Mouse (Mus musculus) embryonic facial prominence, embryonic 10.5 days (tissue): ENCODE measurements around the gene Zdhhc1. TPM values are rescaled to one million over a fixed set of nuclear protein-coding genes. Genes with fewer than 3 reads are reported as not detected.

Experiments used
- DNase-seq: peaks from one replicate; pipeline ENCODE4 v3.0.0-alpha.2; 2017; ENCODE audit warnings: low spot score
- H3K27ac ChIP-seq: fragments of 300-500 bp; sonication (generic); replicated peaks from 2 replicates; pipeline ENCODE4 v1.5.1; 2016; ENCODE audit warnings: mild to moderate bottlenecking
- H3K27me3 ChIP-seq: fragments of 300-500 bp; sonication (generic); replicated peaks from 2 replicates; pipeline ENCODE4 v1.6.1; 2016; ENCODE audit warnings: low read depth, mild to moderate bottlenecking; ENCODE audit not compliant: poor library complexity, severe bottlenecking
- H3K36me3 ChIP-seq: fragments of 300-500 bp; sonication (generic); replicated peaks from 2 replicates; pipeline ENCODE4 v1.6.1; 2016; ENCODE audit warnings: mild to moderate bottlenecking, moderate library complexity
- H3K4me1 ChIP-seq: fragments of 300-500 bp; sonication (generic); 2 replicates; pipeline ENCODE4 v1.6.1; 2016
- H3K4me3 ChIP-seq: fragments of 300-500 bp; sonication (generic); 2 replicates; pipeline ENCODE4 v1.5.1; 2016; ENCODE audit warnings: mild to moderate bottlenecking, moderate library complexity
- H3K9me3 ChIP-seq: fragments of 300-500 bp; sonication (generic); 2 replicates; pipeline ENCODE4 v1.6.1; 2016; ENCODE audit warnings: mild to moderate bottlenecking
- WGBS: fragments of 180-500 bp; shearing (Covaris S2); methylation state at CpG from one replicate; pipeline ENCODE4 v1.1.7; 2016; 5-methylcytosine and 5-hydroxymethylcytosine counted together
- polyA plus RNA-seq: library from polyadenylated mRNA; unstranded; fragments of >200 nt; fragmentation: Nextera tagmentation; extraction: Ambion mirVana; gene quantifications from 2 replicates; pipeline ENCODE4 v1.2.1, GENCODE M21; 2016

Zdhhc1 gene
- polyA plus RNA-seq, 1 experiment from 2014 or later, result 19.2 TPM

DNA sequence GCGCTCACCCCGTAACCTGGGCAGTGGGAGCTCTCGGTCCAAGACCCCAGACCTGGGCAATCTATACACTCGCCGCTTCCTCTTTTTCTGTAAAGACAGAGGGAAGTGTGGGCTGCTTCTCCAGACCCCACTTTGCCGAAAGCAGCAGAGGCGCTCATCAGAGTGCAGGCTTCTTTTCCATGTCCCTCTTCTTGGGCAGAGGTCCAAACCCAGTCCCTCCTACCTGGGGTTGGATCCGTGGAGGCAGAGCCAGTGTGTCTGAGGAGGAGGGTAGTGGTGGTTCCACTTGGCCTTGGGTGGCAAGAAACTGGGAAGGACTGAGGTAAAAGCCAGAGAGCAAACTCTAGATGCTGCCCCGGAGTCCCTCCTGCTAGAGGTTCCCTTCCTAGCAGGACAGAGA lies 23.7 kb downstream of the Zdhhc1 start:
- no peak for DNase-seq

DNA sequence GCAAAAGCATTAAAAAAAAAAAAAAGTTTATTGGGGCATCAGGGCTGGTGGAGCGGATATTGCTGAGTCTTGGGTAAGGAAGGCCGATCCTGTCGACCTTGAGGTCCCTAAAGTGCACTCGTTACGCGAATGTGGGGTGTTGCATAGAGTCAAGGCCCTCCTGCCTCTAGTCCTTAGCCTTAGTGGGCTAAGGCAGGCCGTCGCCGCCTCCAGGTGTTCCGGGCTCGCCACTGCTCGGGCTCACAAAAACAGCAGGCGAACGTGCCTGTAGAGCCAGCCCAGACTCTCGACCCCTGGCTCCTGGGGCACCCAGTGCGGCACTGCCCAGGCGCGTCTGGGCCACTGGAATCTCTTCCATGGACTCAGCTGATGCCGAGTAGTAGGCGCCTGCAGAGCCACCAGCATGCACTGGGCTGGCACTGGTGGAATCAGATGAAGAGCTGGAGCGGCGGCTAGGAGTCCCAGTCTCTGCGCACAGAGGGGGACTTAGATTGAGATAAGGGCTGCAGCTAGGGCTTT lies 24.2 kb downstream of the Zdhhc1 start:
- H3K4me1 ChIP-seq, result peaks cover 85% of the 10 kb centered on the region
- peaks cover 16% of the 10 kb centered on the region; the same call in 1 of the 2 replicates for H3K36me3 ChIP-seq
- no peak overlapping the region for H3K27ac ChIP-seq
- WGBS, result 10% methylated on average over 23 of the region's 23 CpGs
- H3K4me3 ChIP-seq, result peak overlapping the region; percentile 19
- no peaks in the 10 kb centered on the region for H3K9me3 ChIP-seq
- DNase-seq, result peak; percentile 47
- peaks cover 71% of the 10 kb centered on the region for H3K27me3 ChIP-seq

More for the DNA sequence above, 23.7 kb downstream of the Zdhhc1 start:
- H3K4me1 ChIP-seq, result peaks cover 85% of the 10 kb centered on the region
- no peaks in the 10 kb centered on the region for H3K9me3 ChIP-seq
- H3K4me3 ChIP-seq, result no peak overlapping the region
- no peak overlapping the region for H3K27ac ChIP-seq
- peaks cover 14% of the 10 kb centered on the region; the same call in 1 of the 2 replicates for H3K36me3 ChIP-seq
- WGBS, result 37% methylated on average over 9 of the region's 9 CpGs
- peaks cover 71% of the 10 kb centered on the region for H3K27me3 ChIP-seq

DNA sequence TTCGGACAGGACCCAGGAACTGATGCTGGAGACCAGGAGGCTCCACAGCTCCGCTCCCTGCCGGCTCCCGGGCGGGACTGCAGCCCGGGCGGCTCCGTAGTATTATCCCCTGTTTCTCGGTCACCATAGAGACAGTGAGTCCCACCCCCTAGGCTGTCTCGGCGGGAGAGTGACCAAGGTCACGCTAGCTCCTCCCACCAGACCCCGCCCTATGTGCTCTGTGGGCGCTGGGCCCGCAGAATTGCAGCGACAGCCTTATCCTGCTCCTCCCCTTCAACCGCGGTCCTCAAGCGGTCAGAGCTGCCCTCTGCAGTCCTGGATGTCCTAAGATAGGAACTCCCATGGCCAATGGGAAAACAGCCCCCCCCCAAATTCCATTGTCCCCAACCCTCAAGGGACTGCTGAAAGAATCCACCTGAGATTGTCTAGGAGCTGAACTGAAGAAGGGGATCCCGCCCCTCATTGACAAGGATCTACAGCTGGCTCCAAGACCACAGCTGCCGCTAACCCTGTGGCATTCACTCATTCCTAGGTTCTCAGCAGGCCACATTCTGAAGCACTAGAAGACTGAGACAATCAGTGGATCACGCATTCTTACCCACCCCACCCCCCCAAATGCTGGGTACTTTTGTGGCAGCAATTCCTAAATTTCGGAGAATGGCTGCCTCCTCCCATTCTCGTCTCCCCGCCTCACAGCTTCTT lies 25.2 kb downstream of the Zdhhc1 start, which contains the start of gene Tppp3:
TSS of gene Tppp3 (minus strand) at position 213 of the 702 bp plus-strand sequence.
- H3K27ac ChIP-seq, result peak within 1 kb of the TSS; percentile 80
- peak within 1 kb of the TSS; percentile 56 for H3K4me3 ChIP-seq
- peaks cover 75% of the 10 kb centered on the region for H3K4me1 ChIP-seq
- H3K9me3 ChIP-seq, result no peaks in the 10 kb centered on the region
- H3K36me3 ChIP-seq, result peaks cover 19% of the 10 kb centered on the region; the same call in 1 of the 2 replicates
- peaks cover 69% of the 10 kb centered on the region for H3K27me3 ChIP-seq
- peak; percentile 95 for DNase-seq
- WGBS, result 4% methylated on average over 25 of the region's 25 CpGs

DNA sequence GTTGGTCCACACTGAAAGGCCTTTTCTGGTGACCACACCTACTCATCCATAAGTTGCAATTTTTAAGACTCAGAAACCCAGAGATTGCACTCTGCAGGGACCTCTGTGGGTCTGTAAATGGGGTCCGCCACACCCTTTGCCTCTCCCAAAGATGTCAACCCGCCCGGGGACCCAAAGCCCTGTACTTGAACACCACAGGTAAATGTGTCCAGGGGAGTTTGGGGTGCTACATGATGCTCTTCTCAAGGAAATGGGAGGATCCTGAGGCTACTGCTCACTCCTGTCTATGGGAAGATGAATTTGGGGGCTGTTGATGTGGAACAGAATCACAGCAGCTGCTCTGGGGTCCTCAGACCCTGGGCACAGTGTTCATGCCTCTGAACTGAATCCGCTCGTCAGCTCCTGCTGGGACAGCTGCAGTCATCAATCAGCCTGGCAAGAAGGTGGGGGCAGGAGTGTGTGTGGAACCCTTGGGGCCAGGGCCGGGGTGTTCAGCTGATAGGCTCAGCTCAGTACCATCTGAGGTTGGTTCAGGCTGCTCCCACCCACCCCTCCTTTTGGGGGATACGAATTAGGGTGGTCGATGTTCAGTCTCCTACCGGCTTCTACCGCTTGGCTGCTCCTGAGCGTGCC lies 25.9 kb downstream of the Zdhhc1 start:
- Histone ChIP-seq H3K36me3 (0 out of 2 replicates have a peak, but pooled peaks cover 12% of the 10 kb centered on the region), H3K4me1 (peaks cover 69% of the 10 kb centered on the region), H3K27ac (peak overlapping the region; percentile 80), H3K9me3 (no peaks in the 10 kb centered on the region), H3K4me3 (peak overlapping the region; percentile 56), H3K27me3 (peaks cover 63% of the 10 kb centered on the region)
- WGBS, result 23% methylated on average over 11 of the region's 11 CpGs
- DNase-seq, result no peak

DNA sequence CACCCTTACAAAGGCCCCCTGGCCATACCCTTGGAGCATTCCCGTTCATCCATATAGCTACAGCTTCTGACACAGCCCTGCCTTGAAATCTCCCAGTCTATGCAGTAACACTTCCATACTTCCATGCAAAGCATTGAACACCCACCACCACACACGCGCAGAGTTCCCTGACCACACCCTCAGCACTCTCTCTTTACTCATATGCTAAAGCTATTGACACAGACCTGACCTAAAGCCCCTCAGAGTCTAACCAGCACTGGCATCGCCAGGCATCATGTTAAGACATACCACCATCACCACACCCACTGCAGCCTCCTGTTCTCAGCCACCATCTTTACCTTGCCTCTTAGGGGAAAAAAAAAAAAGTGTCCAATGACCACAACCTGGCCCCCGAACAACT lies 26.4 kb downstream of the Zdhhc1 start:
- Histone ChIP-seq H3K36me3 (0 out of 2 replicates have a peak, but pooled peaks cover 10% of the 10 kb centered on the region), H3K27me3 (peaks cover 57% of the 10 kb centered on the region), H3K4me1 (peaks cover 64% of the 10 kb centered on the region), H3K27ac (peak overlapping the region; percentile 80), H3K4me3 (peak overlapping the region; percentile 56), H3K9me3 (no peaks in the 10 kb centered on the region)
- no peak for DNase-seq
- 82% methylated on average over 5 of the region's 5 CpGs for WGBS

DNA sequence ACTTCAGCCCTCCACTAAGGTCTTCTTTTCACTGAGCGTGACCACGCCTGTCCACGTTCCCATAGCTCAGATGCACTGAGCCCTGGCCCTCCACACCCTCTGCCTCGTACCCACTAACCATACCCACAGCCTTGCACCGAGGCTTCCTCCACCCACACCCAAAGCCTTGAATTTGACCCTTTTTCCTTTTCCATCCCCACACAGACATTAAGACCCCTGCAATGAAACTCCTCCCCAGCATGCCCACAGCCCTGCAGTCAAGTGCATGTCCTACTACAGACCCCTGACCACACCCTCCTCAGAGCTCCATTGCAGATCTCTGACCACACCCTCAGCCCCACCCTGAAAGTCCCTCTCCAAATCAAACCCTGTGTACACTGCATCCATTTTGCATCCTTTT lies 26.9 kb downstream of the Zdhhc1 start:
- Histone ChIP-seq H3K9me3 (no peaks in the 10 kb centered on the region), H3K36me3 (0 out of 2 replicates have a peak, but pooled peaks cover 10% of the 10 kb centered on the region), H3K27me3 (peaks cover 53% of the 10 kb centered on the region), H3K4me3 (peak overlapping the region; percentile 56; the same call in 1 of the 2 replicates), H3K27ac (peak overlapping the region; percentile 80; the same call in 1 of the 2 replicates), H3K4me1 (peaks cover 59% of the 10 kb centered on the region)
- 94% methylated on average over 5 of the region's 5 CpGs for WGBS
- DNase-seq, result no peak

DNA sequence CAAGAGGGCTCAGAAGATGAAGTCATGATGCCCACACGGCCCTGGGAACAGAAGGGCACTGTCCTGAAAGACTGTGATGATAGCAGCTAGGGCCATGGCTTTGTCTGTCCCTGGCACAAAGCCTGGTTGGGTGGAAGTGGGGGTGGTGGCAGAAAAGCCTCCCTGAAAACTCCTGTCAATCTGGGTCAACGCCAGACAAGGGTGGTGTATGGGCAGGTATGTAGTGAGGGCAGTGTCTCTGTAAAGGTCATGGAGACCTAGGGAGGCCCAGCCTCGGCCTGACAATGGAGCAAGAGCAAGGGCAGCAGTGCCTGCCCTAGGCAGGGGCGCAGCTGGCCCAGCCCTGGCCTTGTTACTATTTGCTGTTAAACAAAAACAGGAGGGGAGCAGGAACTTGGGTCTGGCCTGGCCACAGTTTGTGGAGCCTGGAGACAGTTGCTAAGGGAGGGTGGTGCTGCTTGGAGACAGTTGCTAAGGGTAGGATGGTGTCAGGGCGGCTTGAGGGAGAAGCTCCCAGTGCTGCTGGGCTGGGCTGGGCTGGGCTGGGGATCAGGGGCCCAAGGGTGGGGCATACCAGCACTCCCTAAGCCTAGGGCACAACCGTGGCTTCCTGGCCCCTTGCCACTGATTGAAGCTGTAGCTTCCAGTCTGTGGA lies 27.5 kb downstream of the Zdhhc1 start:
- 40% methylated on average over 6 of the region's 6 CpGs for WGBS
- peaks cover 46% of the 10 kb centered on the region for H3K27me3 ChIP-seq
- peak; percentile 51 for DNase-seq
- peak overlapping the region; percentile 56; the same call in 1 of the 2 replicates for H3K4me3 ChIP-seq
- peak overlapping the region; percentile 62; the same call in 1 of the 2 replicates for H3K27ac ChIP-seq
- H3K36me3 ChIP-seq, result 0 out of 2 replicates have a peak, but pooled peaks cover 10% of the 10 kb centered on the region
- H3K9me3 ChIP-seq, result no peaks in the 10 kb centered on the region
- H3K4me1 ChIP-seq, result peaks cover 58% of the 10 kb centered on the region

DNA sequence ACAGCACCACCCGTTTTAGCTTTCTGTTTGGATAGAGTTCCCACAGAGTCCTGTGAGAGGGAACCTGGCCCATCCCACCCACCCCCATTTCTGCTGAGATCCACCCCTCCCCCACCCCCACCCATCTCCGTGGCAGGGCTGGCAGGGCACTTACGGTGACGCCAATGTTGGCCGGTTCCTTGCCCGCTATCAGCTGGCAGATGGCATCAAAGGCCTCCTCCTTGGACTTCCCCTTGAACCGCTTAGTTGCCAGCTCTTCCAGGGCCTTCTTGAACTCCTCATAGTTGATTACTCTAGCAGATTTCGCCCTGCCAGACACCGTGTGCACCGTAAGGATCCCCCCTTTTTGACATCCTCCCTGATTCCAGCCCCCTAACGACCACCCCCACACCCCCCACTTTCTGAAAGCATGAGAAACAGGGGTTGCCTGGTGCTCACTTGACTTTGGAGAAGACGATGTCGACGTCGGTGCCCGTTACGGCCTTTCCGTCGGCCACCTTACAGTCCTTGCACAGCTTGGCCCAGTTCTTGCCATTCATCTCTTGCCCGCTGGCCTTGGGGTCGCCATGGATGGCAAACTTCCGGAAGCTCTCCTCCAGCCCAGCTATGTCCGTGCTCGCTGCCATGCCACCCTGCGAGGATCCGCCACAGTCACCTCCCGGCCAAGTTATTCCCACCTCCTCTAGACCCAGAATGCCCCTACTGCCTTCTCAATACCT lies 28.5 kb downstream of the Zdhhc1 start:
- no peak for DNase-seq
- 0 out of 2 replicates have a peak overlapping the region, but pooled peaks have one; percentile 26 for H3K27ac ChIP-seq
- peaks cover 58% of the 10 kb centered on the region for H3K4me1 ChIP-seq
- no peaks in the 10 kb centered on the region for H3K9me3 ChIP-seq
- peaks cover 36% of the 10 kb centered on the region for H3K27me3 ChIP-seq
- WGBS, result 91% methylated on average over 27 of the region's 27 CpGs
- H3K4me3 ChIP-seq, result no peak overlapping the region
- H3K36me3 ChIP-seq, result 0 out of 2 replicates have a peak, but pooled peaks cover 10% of the 10 kb centered on the region

DNA sequence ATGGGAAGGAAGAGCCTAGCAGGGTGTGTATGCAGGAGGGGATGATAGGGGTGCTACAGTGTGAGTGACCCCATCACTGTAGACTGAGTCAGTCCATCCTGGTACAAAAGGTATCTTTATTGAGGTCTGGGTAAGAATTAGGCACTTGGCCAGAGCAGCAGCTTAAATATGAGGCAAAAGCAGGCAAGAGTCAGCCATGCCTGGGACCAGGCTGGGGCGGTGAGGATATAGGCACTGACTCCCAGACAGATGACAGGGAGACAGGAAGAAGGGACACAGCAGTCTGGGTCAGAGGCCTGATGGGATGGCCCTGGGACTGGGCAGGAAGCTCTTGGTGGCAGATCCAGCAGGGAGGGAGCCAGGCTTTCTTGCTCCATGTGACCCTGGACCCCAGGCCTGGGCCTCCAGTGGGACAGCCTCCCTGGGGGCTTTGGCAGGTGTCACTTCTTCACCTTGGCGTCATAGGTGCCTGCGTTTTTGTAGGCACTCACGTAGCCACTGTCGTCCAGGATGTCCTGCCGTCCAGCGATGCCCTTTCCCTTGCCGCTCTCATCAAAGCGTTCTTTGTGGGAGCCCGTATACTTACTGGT lies 29.2 kb downstream of the Zdhhc1 start:
- H3K27ac ChIP-seq, result no peak overlapping the region
- peaks cover 30% of the 10 kb centered on the region for H3K27me3 ChIP-seq
- no peak overlapping the region for H3K4me3 ChIP-seq
- WGBS, result 93% methylated on average over 10 of the region's 10 CpGs
- DNase-seq, result no peak
- peaks cover 52% of the 10 kb centered on the region for H3K4me1 ChIP-seq
- 0 out of 2 replicates have a peak, but pooled peaks cover 10% of the 10 kb centered on the region for H3K36me3 ChIP-seq
- no peaks in the 10 kb centered on the region for H3K9me3 ChIP-seq

DNA sequence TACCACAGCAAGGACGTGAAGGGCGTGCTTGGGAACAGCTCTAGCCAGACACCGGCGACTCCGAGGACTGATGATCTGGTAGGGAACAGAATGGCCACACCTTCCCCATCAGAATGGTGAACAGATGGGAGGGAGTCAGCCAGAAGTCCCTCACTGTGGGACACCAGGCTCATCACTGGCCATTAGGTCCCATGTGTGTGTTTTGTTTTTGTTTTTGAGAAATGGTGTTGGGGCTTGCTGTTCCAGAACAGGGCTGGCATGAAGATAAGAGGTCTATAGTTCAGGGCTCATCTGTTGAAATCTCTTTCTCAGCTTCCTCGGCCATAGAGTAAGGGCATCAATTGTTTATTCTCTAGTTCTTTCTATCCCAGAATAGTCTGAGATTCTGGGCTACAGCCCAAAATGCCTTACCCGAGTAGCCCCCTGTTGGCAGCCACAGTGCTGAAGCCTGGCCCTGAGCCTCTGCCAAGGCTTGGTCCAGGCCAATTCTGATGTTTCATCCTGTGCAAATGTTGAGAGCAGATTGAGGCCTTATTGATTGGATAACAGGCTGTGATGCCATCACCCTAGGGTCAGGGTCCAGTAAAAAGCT lies 29.9 kb downstream of the Zdhhc1 start:
- Histone ChIP-seq H3K36me3 (0 out of 2 replicates have a peak, but pooled peaks cover 10% of the 10 kb centered on the region), H3K4me1 (peaks cover 45% of the 10 kb centered on the region), H3K27me3 (peaks cover 23% of the 10 kb centered on the region), H3K27ac (no peak overlapping the region), H3K4me3 (no peak overlapping the region), H3K9me3 (no peaks in the 10 kb centered on the region)
- WGBS, result 86% methylated on average over 7 of the region's 7 CpGs
- DNase-seq, result no peak

DNA sequence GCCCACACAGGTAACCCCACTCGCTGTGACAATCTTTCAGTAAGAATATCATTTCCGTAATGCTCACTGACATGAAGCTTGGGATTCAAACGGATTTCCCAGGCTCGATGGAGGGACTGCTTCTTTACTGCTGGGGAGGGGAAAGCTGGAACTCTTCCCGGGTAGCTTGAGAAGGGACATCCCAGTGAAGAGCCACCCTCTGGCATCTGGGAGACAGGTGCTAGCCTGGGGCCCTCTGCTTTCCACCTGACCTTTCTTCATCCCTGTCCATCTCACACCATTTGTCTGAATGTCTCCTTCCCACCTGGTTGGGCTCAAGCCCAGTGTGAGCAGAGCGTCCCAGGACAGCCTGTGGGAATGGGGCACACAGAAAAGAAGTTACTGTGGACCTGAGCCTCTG lies 30.5 kb downstream of the Zdhhc1 start:
- H3K36me3 ChIP-seq, result 0 out of 2 replicates have a peak, but pooled peaks cover 10% of the 10 kb centered on the region
- H3K4me1 ChIP-seq, result peaks cover 42% of the 10 kb centered on the region
- no peak overlapping the region for H3K27ac ChIP-seq
- DNase-seq, result no peak
- WGBS, result 85% methylated on average over 6 of the region's 6 CpGs
- H3K27me3 ChIP-seq, result peaks cover 18% of the 10 kb centered on the region; the same call in 1 of the 2 replicates
- no peak overlapping the region for H3K4me3 ChIP-seq
- H3K9me3 ChIP-seq, result no peaks in the 10 kb centered on the region
